Mouse (Mus musculus): ENCODE results near the gene Cycs.
A peak's percentile ranks its signal among the peaks of the same experiment; 100 is the strongest.

DNA sequence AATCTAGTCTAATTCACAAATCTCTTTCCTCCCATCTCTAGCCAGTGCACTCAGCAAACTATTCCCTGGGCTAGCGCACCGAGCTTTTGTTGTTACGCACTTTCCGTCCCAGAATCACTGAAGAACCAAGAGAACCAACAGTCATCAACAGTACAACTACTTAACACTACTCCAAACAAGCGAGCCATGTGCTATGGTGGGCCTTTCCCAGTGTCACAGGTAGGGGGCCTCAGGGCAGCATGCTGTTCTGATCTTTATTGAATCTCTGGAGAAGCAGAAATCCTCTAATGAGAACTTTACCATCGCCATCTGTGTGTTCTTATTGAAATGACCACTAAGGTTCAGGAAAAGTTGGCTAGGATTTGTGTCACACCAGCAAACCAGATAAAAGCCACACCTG is 8.8 kb downstream of the Cycs start:
- TF ChIP-seq HCFC1 (IDR thresholded peaks at IDR 0.05; ENCODE audit: low read depth, low read length) (no peak), NRF1 (IDR thresholded peaks at IDR 0.05; ENCODE audit: insufficient read depth, low read depth, low read length, poor library complexity, severe bottlenecking) (no peak), MAZ (IDR thresholded peaks at IDR 0.05; ENCODE audit: low read depth, low read length) (no peak), SIN3A (IDR thresholded peaks at IDR 0.05; ENCODE audit: low read length) (no peak), NELFE (IDR thresholded peaks at IDR 0.05; ENCODE audit: low read depth, low read length) (no peak), CTCF (IDR thresholded peaks at IDR 0.05 in 2 of 3, conservative IDR thresholded peaks at IDR 0.05 in 1 of 3; ENCODE audit: control insufficient read depth in 1 of 3, insufficient read depth in 1 of 3, low read depth in 2 of 3, low read length in 3 of 3, poor library complexity in 1 of 3, severe bottlenecking in 1 of 3) (peak in 1 of 3 experiments; percentile 21; a peak in 1 of 6 replicates), MAX (IDR thresholded peaks at IDR 0.05; ENCODE audit: low read length) (no peak), CHD2 (IDR thresholded peaks at IDR 0.05; ENCODE audit: low read length) (no peak), RAD21 (IDR thresholded peaks at IDR 0.05; ENCODE audit: low read depth, low read length) (no peak), EP300 (IDR thresholded peaks at IDR 0.05; ENCODE audit: low read depth in 1 of 2, low read length in 2 of 2) (no peak), ZKSCAN1 (IDR thresholded peaks at IDR 0.05; ENCODE audit: low read depth, low read length) (no peak), MXI1 (IDR thresholded peaks at IDR 0.05; ENCODE audit: low read depth, low read length) (no peak), ELF1 (IDR thresholded peaks at IDR 0.05; ENCODE audit: low read depth, low read length) (no peak), MEF2A (IDR thresholded peaks at IDR 0.05; ENCODE audit: extremely low read depth, insufficient replicate concordance, low read depth, low read length, poor library complexity, severe bottlenecking) (no peak)
